Mouse (Mus musculus): ENCODE measurements around the gene Evi5.
"Not testable (repeated sequence)": the region's sequence is repeated elsewhere in the genome, so short reads cannot be mapped to it uniquely, and the experiment has no call there.

The Evi5 gene

GRCm38 (mm10) chr5:107874561-107875260 is at the start of gene Evi5:
Gene Evi5, minus strand, starts transcription at chr5:107875107.
- in situ Hi-C loops (cut with MboI, MseI): loop anchor here (5.0 to 25.0 kb wide), 3 partner anchors 32 to 1437 kb away; no protein-coding TSS in a partner anchor

- in situ Hi-C loops (cut with MboI, MseI): loop anchor here in 1 of 2 experiments (5.0 to 10.0 kb wide), 2 partner anchors 83 to 240 kb away; no protein-coding TSS in a partner anchor
Observed at GRCm38 (mm10) chr5:107924564-107924963, 49.7 kb upstream of the Evi5 start.

GRCm38 (mm10) chr5:107922836-107923235 is 47.9 kb upstream of the Evi5 start:
- in situ Hi-C loops (cut with MboI, MseI): loop anchor here in 1 of 2 experiments (5.0 to 10.0 kb wide), 2 partner anchors 84 to 242 kb away; no protein-coding TSS in a partner anchor

- in situ Hi-C loops (cut with MboI, MseI): loop anchor here in 1 of 2 experiments (5.0 to 10.0 kb wide), 2 partner anchors 86 to 243 kb away; no protein-coding TSS in a partner anchor
Observed at GRCm38 (mm10) chr5:107921400-107922252, 46.7 kb upstream of the Evi5 start.

- in situ Hi-C loops (cut with MboI, MseI): loop anchor here in 1 of 2 experiments (5.0 kb wide), 1 partner anchor 92 kb away; no protein-coding TSS in a partner anchor
Observed at GRCm38 (mm10) chr5:107915280-107915679, 40.4 kb upstream of the Evi5 start.

GRCm38 (mm10) chr5:107911012-107911411 is 36.1 kb upstream of the Evi5 start:
- in situ Hi-C loops (cut with MboI, MseI): no loop called here

GRCm38 (mm10) chr5:107910084-107910616 is 35.2 kb upstream of the Evi5 start:
- in situ Hi-C loops (cut with MboI, MseI): no loop called here

GRCm38 (mm10) chr5:107909668-107910067 is 34.8 kb upstream of the Evi5 start:
- in situ Hi-C loops (cut with MboI, MseI): no loop called here

GRCm38 (mm10) chr5:107908514-107909110 is 33.7 kb upstream of the Evi5 start:
- in situ Hi-C loops (cut with MboI, MseI): no loop called here

GRCm38 (mm10) chr5:107904325-107904724 is 29.4 kb upstream of the Evi5 start:
- in situ Hi-C loops (cut with MboI, MseI): no loop called here

GRCm38 (mm10) chr5:107901014-107901615 is 26.2 kb upstream of the Evi5 start:
- in situ Hi-C loops (cut with MboI, MseI): no loop called here

- in situ Hi-C loops (cut with MboI, MseI): no loop called here
Observed at GRCm38 (mm10) chr5:107900206-107901013, 25.5 kb upstream of the Evi5 start, which contains the start of gene Rpl5. Gene Rpl5, plus strand, starts transcription at chr5:107900502.

GRCm38 (mm10) chr5:107896265-107896664 is 21.4 kb upstream of the Evi5 start:
- in situ Hi-C loops (cut with MboI, MseI): no loop called here

- in situ Hi-C loops (cut with MboI, MseI): no loop called here
Observed at GRCm38 (mm10) chr5:107894676-107895075, 19.8 kb upstream of the Evi5 start.

- in situ Hi-C loops (cut with MboI, MseI): not testable (repeated sequence)
Observed at GRCm38 (mm10) chr5:107891515-107891914, 16.6 kb upstream of the Evi5 start.

GRCm38 (mm10) chr5:107889994-107890888 is 15.3 kb upstream of the Evi5 start:
- in situ Hi-C loops (cut with MboI, MseI): no loop called here

GRCm38 (mm10) chr5:107880710-107881109 is 5.8 kb upstream of the Evi5 start:
- in situ Hi-C loops (cut with MboI, MseI): no loop called here

- in situ Hi-C loops (cut with MboI, MseI): loop anchor here (5.0 kb wide), 2 partner anchors 35 to 270 kb away; no protein-coding TSS in a partner anchor
Observed at GRCm38 (mm10) chr5:107877053-107877452, 2.1 kb upstream of the Evi5 start.

- in situ Hi-C loops (cut with MboI, MseI): loop anchor here (5.0 kb wide), 2 partner anchors 33 to 268 kb away; no protein-coding TSS in a partner anchor
Observed at GRCm38 (mm10) chr5:107875261-107875611, 329 bp upstream of the Evi5 start.

Data from T-helper 17 cell (primary cell).